Mouse (Mus musculus) hindbrain, embryonic 11.5 days (tissue): ENCODE results near the gene Gm8439. TPM values are rescaled to one million over a fixed set of nuclear protein-coding genes. Genes with fewer than 3 reads are reported as not detected.
A peak's percentile ranks its signal among the peaks of the same experiment; 100 is the strongest.

Source experiments
- ATAC-seq: fragments of 200-750 bp; cut with Nextera tagmentation; 2 replicates; pipeline ENCODE4 v1.8.0; 2017; ENCODE audit warnings: mild to moderate bottlenecking, moderate TSS enrichment, moderate library complexity; ENCODE audit not compliant: low FRiP score
- DNase-seq: peaks from one replicate; pipeline ENCODE4 v3.0.0-alpha.2; 2015; ENCODE audit warnings: low spot score
- H3K27ac ChIP-seq: fragments of 300-500 bp; sonication (generic); 2 replicates; pipeline ENCODE4 v1.5.1; 2014; ENCODE audit warnings: mild to moderate bottlenecking, low read depth, low read length
- H3K27me3 ChIP-seq: fragments of 300-500 bp; sonication (generic); 2 replicates; pipeline ENCODE4 v1.6.1; 2014; ENCODE audit warnings: mild to moderate bottlenecking, low read length, moderate library complexity, mixed read lengths; ENCODE audit not compliant: control insufficient read depth, insufficient read depth
- H3K36me3 ChIP-seq: fragments of 300-500 bp; sonication (generic); 2 replicates; pipeline ENCODE4 v1.6.1; 2014; ENCODE audit warnings: mild to moderate bottlenecking, low read length, moderate library complexity, mixed read lengths; ENCODE audit not compliant: control insufficient read depth, insufficient read depth
- H3K4me1 ChIP-seq: fragments of 300-500 bp; sonication (generic); replicated peaks from 2 replicates; pipeline ENCODE4 v1.6.1; 2014; ENCODE audit warnings: low read length, mixed read lengths; ENCODE audit not compliant: control insufficient read depth, insufficient read depth
- H3K4me2 ChIP-seq: fragments of 300-500 bp; sonication (generic); replicated peaks from 2 replicates; pipeline ENCODE4 v1.6.1; 2014; ENCODE audit warnings: mild to moderate bottlenecking, low read depth, low read length
- H3K4me3 ChIP-seq: fragments of 300-500 bp; sonication (generic); 2 replicates; pipeline ENCODE4 v1.5.1; 2014; ENCODE audit warnings: low read depth, low read length
- H3K9ac ChIP-seq: fragments of 300-500 bp; sonication (generic); 2 replicates; pipeline ENCODE4 v1.6.1; 2014; ENCODE audit warnings: low read depth, low read length
- H3K9me3 ChIP-seq: fragments of 300-500 bp; sonication (generic); 2 replicates; pipeline ENCODE4 v1.6.1; 2016; ENCODE audit warnings: low read length; ENCODE audit not compliant: control insufficient read depth
- WGBS: fragments of 180-500 bp; shearing (Covaris S2); extraction: QIAGEN DNeasy Blood & Tissue Kit; methylation state at CpG from one replicate; pipeline ENCODE4 v1.1.7; 2014; 5-methylcytosine and 5-hydroxymethylcytosine counted together
- polyA plus RNA-seq: library from polyadenylated mRNA; unstranded; fragments of >200 nt; fragmentation: Nextera tagmentation; extraction: Ambion mirVana; gene quantifications from 2 replicates; pipeline ENCODE4 v1.2.1, GENCODE M21; 2014

Gene Gm8439
- polyA plus RNA-seq, 1 experiment from 2014 or later, result not detected

- Histone ChIP-seq H3K4me1 (0 out of 2 replicates have a peak, but pooled peaks cover 2% of the 10 kb centered on the region), H3K27me3 (peaks cover 22% of the 10 kb centered on the region), H3K36me3 (no peaks in the 10 kb centered on the region), H3K4me2 (peak overlapping the region; percentile 88), H3K9ac (peak overlapping the region; percentile 59), H3K9me3 (no peaks in the 10 kb centered on the region), H3K27ac (no peak overlapping the region), H3K4me3 (peak overlapping the region; percentile 48)
- 4% methylated on average over 53 of the region's 55 CpGs for WGBS
- ATAC-seq (peak; percentile 76), DNase-seq (peak; percentile 59)
Measured at GRCm38 (mm10) chr4:120649369-120650207, 61.0 kb downstream of the Gm8439 start.

- peak overlapping the region; percentile 59; the same call in 1 of the 2 replicates for H3K9ac ChIP-seq
- DNase-seq, result peak; percentile 19
- no peak for ATAC-seq
Measured at GRCm38 (mm10) chr4:120650208-120650592, 61.7 kb downstream of the Gm8439 start.

GRCm38 (mm10) chr4:120655898-120656297 lies 67.4 kb downstream of the Gm8439 start:
- Histone ChIP-seq H3K4me1 (no peaks in the 10 kb centered on the region), H3K9me3 (no peaks in the 10 kb centered on the region), H3K4me2 (no peak overlapping the region), H3K4me3 (no peak overlapping the region), H3K36me3 (no peaks in the 10 kb centered on the region), H3K27me3 (no peaks in the 10 kb centered on the region; the same call in 1 of the 2 replicates), H3K9ac (no peak overlapping the region), H3K27ac (no peak overlapping the region)
- no peak for ATAC-seq
- no peak for DNase-seq
- 82% methylated on average over 8 of the region's 8 CpGs for WGBS

More at GRCm38 (mm10) chr4:120650208-120650592, 61.7 kb downstream of the Gm8439 start:
- Histone ChIP-seq H3K9me3 (no peaks in the 10 kb centered on the region), H3K4me2 (peak overlapping the region; percentile 88), H3K4me1 (0 out of 2 replicates have a peak, but pooled peaks cover 2% of the 10 kb centered on the region), H3K36me3 (no peaks in the 10 kb centered on the region), H3K27ac (no peak overlapping the region), H3K27me3 (peaks cover 22% of the 10 kb centered on the region), H3K4me3 (peak overlapping the region; percentile 48)
- 28% methylated on average over 7 of the region's 7 CpGs for WGBS

Other genes starting within 250 kb of the Gm8439 start
- 47.3 and 53.5 TPM in 2 replicates for gene Scmh1, start 183.5 kb upstream of the Gm8439 start, polyA plus RNA-seq
- gene Slfnl1, start 56.5 kb upstream of the Gm8439 start, polyA plus RNA-seq, result 0.12 TPM in 1 of 2 replicates, not detected in the other
- 118 and 138 TPM in 2 replicates for gene Ctps, start 18.5 kb upstream of the Gm8439 start, polyA plus RNA-seq
- gene Cited4, start 77.8 kb downstream of the Gm8439 start, polyA plus RNA-seq, result 6.9 and 7.8 TPM in 2 replicates
- gene Kcnq4, start 159.9 kb downstream of the Gm8439 start, polyA plus RNA-seq, result 2.4 and 3.7 TPM in 2 replicates
- gene Nfyc, start 242.8 kb downstream of the Gm8439 start, polyA plus RNA-seq, result 123 and 126 TPM in 2 replicates